Mouse (Mus musculus): ENCODE results near the gene Gm7247.
"Not testable (repeated sequence)": the region's sequence is repeated elsewhere in the genome, so short reads cannot be mapped to it uniquely, and the experiment has no call there.

The Gm7247 gene

GRCm38 (mm10) chr14:51495781-51496180 is 134.2 kb downstream of the Gm7247 start:
- no peak for DNase-seq (ENCODE audit: extremely low read depth, low read depth)

DNA sequence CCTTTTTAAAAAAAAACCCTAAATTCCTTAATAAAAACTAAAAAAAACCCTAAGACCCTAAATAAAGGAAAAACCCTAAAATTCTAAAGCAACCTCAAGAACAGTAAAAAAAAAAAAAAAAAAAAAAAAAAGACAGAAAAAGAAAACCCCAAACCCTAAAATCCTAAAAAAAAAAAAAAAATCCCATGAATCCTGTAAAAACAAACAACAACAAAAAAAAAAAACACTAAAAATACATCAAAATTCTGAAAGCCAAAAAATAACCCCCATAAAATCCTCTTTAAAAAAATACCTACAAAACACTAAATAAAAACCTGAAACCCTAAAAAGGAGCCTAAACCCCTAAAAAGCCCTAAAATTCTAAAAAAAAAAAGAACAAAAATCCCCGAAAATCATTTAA is 135.4 kb downstream of the Gm7247 start:
- DNase-seq (ENCODE audit: extremely low read depth, low read depth) = no peak

- no peak for DNase-seq (ENCODE audit: extremely low read depth, low read depth)
These were observed 136.4 kb downstream of the Gm7247 start for GRCm38 (mm10) chr14:51497958-51498357.

- DNase-seq (ENCODE audit: extremely low read depth, low read depth) = no peak
These were observed 138.2 kb downstream of the Gm7247 start for GRCm38 (mm10) chr14:51499707-51500275.

- DNase-seq (ENCODE audit: extremely low read depth, low read depth) = no peak
These were observed 138.9 kb downstream of the Gm7247 start for GRCm38 (mm10) chr14:51500461-51500860.

GRCm38 (mm10) chr14:51507416-51507815 is 145.9 kb downstream of the Gm7247 start:
- DNase-seq (ENCODE audit: extremely low read depth, low read depth) = no peak

DNA sequence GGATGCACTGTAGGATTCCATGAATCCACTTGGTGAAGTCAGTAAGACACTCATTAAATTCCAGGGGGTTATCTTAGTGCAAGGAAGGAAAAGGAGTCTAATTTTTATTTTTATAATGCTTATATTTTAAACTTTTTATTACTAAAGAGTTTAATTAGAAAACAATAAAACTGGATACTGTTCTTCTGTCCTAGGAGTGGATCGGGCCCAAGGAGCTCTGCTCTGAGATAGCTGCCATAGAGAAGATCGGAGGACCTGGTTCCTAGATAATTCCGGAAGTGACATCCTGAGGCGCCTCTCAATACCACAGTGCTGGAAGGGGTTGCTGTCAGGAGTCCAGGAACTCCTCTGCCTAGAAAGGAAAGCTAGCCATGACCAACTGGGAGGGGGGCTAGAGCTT is 190.9 kb downstream of the Gm7247 start, which contains the start of gene Gm5622:
TSS of gene Gm5622 (plus strand) at position 301 of the 400 bp plus-strand sequence.
- DNase-seq (ENCODE audit: extremely low read depth, low read depth) = no peak

DNA sequence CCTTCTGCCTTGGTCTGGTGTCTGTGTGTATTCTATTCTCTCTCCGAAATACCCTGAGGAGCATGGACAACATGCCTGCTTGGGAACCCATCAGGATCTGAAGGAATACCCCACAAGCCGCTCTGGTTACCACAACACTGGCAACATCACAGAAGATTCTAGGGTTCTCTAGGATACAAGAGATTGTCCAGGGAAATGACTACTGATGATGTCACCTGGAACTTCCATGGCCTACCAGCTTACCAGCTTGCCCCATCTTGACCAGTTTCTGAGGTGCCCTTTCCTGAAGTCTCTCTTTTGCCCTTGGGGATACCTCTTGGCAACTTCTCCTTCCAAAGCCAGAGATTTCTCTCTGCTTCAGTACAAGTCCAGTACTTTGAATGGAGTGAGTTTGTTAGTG is 212.4 kb downstream of the Gm7247 start, which contains the start of gene Gm17175:
TSS of gene Gm17175 (minus strand) at position 101 of the 400 bp plus-strand sequence.
- DNase-seq (ENCODE audit: extremely low read depth, low read depth) = not testable (repeated sequence)

DNA sequence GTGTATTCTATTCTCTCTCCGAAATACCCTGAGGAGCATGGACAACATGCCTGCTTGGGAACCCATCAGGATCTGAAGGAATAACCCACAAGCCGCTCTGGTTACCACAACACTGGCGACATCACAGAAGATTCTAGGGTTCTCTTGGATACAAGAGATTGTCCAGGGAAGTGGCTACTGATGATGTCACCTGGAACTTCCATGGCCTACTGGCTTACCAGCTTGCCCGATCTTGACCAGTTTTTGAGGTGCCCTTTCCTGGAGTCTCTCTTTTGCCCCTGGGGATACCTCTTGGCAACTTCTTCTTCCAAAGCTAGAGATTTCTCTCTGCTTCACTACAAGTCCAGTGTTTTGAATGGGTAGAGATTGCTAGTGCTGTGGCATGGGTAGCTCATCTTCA is 230.5 kb downstream of the Gm7247 start, which contains the start of gene Gm17174:
TSS of gene Gm17174 (minus strand) at position 101 of the 400 bp plus-strand sequence.
- DNase-seq (ENCODE audit: extremely low read depth, low read depth) = not testable (repeated sequence)

- DNase-seq (ENCODE audit: extremely low read depth, low read depth) = no peak
These were observed 249.7 kb downstream of the Gm7247 start, which contains the start of gene Gm17078 for GRCm38 (mm10) chr14:51611210-51611609. Gene Gm17078, minus strand, starts transcription at chr14:51611310.

Data from MEL-GATA-1-ER (cell line).